Mouse (Mus musculus): ENCODE data around the gene 1700019D03Rik. TPM values are rescaled to one million over a fixed set of nuclear protein-coding genes. Genes with fewer than 3 reads are reported as not detected.

1700019D03Rik gene
- total RNA-seq (2014; rRNA removed), result 2.8 and 6.4 TPM in 2 replicates
- polyA plus RNA-seq (2015; fragmentation: Nextera tagmentation; extraction: Ambion mirVana), result 5.5 and 7.1 TPM in 2 replicates

GRCm38 (mm10) chr1:53020079-53020478 lies at the start of gene 1700019D03Rik:
Gene 1700019D03Rik, minus strand, starts transcription at chr1:53020179.
- no peak for ATAC-seq
- Histone ChIP-seq H3K27me3 (ENCODE audit: insufficient read depth, low read length) (no peaks in the 10 kb centered on the region), H3K9me3 (ENCODE audit: low read length) (no peaks in the 10 kb centered on the region), H3K4me3 (ENCODE audit: low read length) (no peak within 1 kb of the TSS), H3K4me1 (ENCODE audit: insufficient read depth, low read length) (0 out of 2 replicates have a peak, but pooled peaks cover 3% of the 10 kb centered on the region), H3K4me2 (ENCODE audit: low read depth, low read length) (no peak within 1 kb of the TSS), H3K36me3 (ENCODE audit: insufficient read depth, low read length) (no peaks in the 10 kb centered on the region), H3K9ac (replicated peaks; ENCODE audit: low read length) (no peak within 1 kb of the TSS), H3K27ac (no peak within 1 kb of the TSS)
- DNase-seq (ENCODE audit: low spot score), result no peak
- TF ChIP-seq CTCF (IDR thresholded peaks at IDR 0.05; ENCODE audit: low read depth), result no peak
- 58% methylated on average over 5 of the region's 5 CpGs for WGBS

GRCm38 (mm10) chr1:53063921-53064320 lies 43.9 kb upstream of the 1700019D03Rik start:
- H3K9ac ChIP-seq (replicated peaks; ENCODE audit: low read length), result no peak overlapping the region
- WGBS, result 89% methylated on average over 4 of the region's 4 CpGs
- H3K36me3 ChIP-seq (ENCODE audit: insufficient read depth, low read length), result no peaks in the 10 kb centered on the region
- H3K9me3 ChIP-seq (ENCODE audit: low read length), result no peaks in the 10 kb centered on the region
- no peaks in the 10 kb centered on the region for H3K27me3 ChIP-seq (ENCODE audit: insufficient read depth, low read length)
- ATAC-seq (no peak), DNase-seq (ENCODE audit: low spot score) (no peak)
- no peak overlapping the region for H3K4me2 ChIP-seq (ENCODE audit: low read depth, low read length)
- no peak overlapping the region for H3K4me3 ChIP-seq (ENCODE audit: low read length)
- no peak for TF ChIP-seq CTCF (IDR thresholded peaks at IDR 0.05; ENCODE audit: low read depth)
- no peak overlapping the region for H3K27ac ChIP-seq
- H3K4me1 ChIP-seq (ENCODE audit: insufficient read depth, low read length), result no peaks in the 10 kb centered on the region

- ATAC-seq (no peak), DNase-seq (ENCODE audit: low spot score) (peak; percentile 6)
- no peaks in the 10 kb centered on the region for H3K36me3 ChIP-seq (ENCODE audit: insufficient read depth, low read length)
- H3K27ac ChIP-seq, result no peak overlapping the region
- no peaks in the 10 kb centered on the region for H3K9me3 ChIP-seq (ENCODE audit: low read length)
- peak overlapping the region; percentile 36 for H3K4me2 ChIP-seq (ENCODE audit: low read depth, low read length)
- no peak for TF ChIP-seq CTCF (IDR thresholded peaks at IDR 0.05; ENCODE audit: low read depth)
- H3K4me1 ChIP-seq (ENCODE audit: insufficient read depth, low read length), result no peaks in the 10 kb centered on the region
- H3K9ac ChIP-seq (replicated peaks; ENCODE audit: low read length), result no peak overlapping the region
- no peaks in the 10 kb centered on the region for H3K27me3 ChIP-seq (ENCODE audit: insufficient read depth, low read length)
- 31% methylated on average over 13 of the region's 13 CpGs for WGBS
- H3K4me3 ChIP-seq (ENCODE audit: low read length), result no peak overlapping the region
Observed at GRCm38 (mm10) chr1:53061871-53062608, 42.1 kb upstream of the 1700019D03Rik start.

GRCm38 (mm10) chr1:53061340-53061739 lies 41.4 kb upstream of the 1700019D03Rik start, which contains the start of gene Mstn:
Gene Mstn, plus strand, starts transcription at chr1:53061640.
- Histone ChIP-seq H3K27me3 (ENCODE audit: insufficient read depth, low read length) (no peaks in the 10 kb centered on the region), H3K4me2 (ENCODE audit: low read depth, low read length) (peak within 1 kb of the TSS; percentile 36), H3K27ac (no peak within 1 kb of the TSS), H3K9me3 (ENCODE audit: low read length) (no peaks in the 10 kb centered on the region), H3K4me1 (ENCODE audit: insufficient read depth, low read length) (no peaks in the 10 kb centered on the region), H3K9ac (replicated peaks; ENCODE audit: low read length) (no peak within 1 kb of the TSS), H3K4me3 (ENCODE audit: low read length) (no peak within 1 kb of the TSS), H3K36me3 (ENCODE audit: insufficient read depth, low read length) (no peaks in the 10 kb centered on the region)
- no peak for DNase-seq (ENCODE audit: low spot score)
- WGBS, result 46% methylated on average over 6 of the region's 6 CpGs
- TF ChIP-seq CTCF (IDR thresholded peaks at IDR 0.05; ENCODE audit: low read depth), result no peak
- ATAC-seq, result no peak

- H3K9me3 ChIP-seq (ENCODE audit: low read length), result no peaks in the 10 kb centered on the region
- no peak overlapping the region for H3K27ac ChIP-seq
- H3K4me1 ChIP-seq (ENCODE audit: insufficient read depth, low read length), result no peaks in the 10 kb centered on the region
- TF ChIP-seq CTCF (IDR thresholded peaks at IDR 0.05; ENCODE audit: low read depth), result no peak
- H3K4me2 ChIP-seq (ENCODE audit: low read depth, low read length), result no peak overlapping the region
- 35% methylated on average over 8 of the region's 8 CpGs for WGBS
- H3K27me3 ChIP-seq (ENCODE audit: insufficient read depth, low read length), result no peaks in the 10 kb centered on the region
- no peak for ATAC-seq
- no peak overlapping the region for H3K4me3 ChIP-seq (ENCODE audit: low read length)
- no peak overlapping the region for H3K9ac ChIP-seq (replicated peaks; ENCODE audit: low read length)
- H3K36me3 ChIP-seq (ENCODE audit: insufficient read depth, low read length), result no peaks in the 10 kb centered on the region
- no peak for DNase-seq (ENCODE audit: low spot score)
Observed at GRCm38 (mm10) chr1:53060499-53060898, 40.5 kb upstream of the 1700019D03Rik start.

- 83% methylated on average over 5 of the region's 5 CpGs for WGBS
- Histone ChIP-seq H3K27ac (no peak overlapping the region), H3K9me3 (ENCODE audit: low read length) (no peaks in the 10 kb centered on the region), H3K9ac (replicated peaks; ENCODE audit: low read length) (no peak overlapping the region), H3K27me3 (ENCODE audit: insufficient read depth, low read length) (no peaks in the 10 kb centered on the region), H3K36me3 (ENCODE audit: insufficient read depth, low read length) (no peaks in the 10 kb centered on the region), H3K4me3 (ENCODE audit: low read length) (no peak overlapping the region), H3K4me1 (ENCODE audit: insufficient read depth, low read length) (no peaks in the 10 kb centered on the region), H3K4me2 (ENCODE audit: low read depth, low read length) (no peak overlapping the region)
- TF ChIP-seq CTCF (IDR thresholded peaks at IDR 0.05; ENCODE audit: low read depth), result no peak
- ATAC-seq, result no peak
- no peak for DNase-seq (ENCODE audit: low spot score)
Observed at GRCm38 (mm10) chr1:53059106-53059505, 39.1 kb upstream of the 1700019D03Rik start.

All from hindbrain, postnatal 0 days (tissue).